Mouse (Mus musculus): ENCODE data around the gene Calcr. TPM values are rescaled to one million over a fixed set of nuclear protein-coding genes. Genes with fewer than 3 reads are reported as not detected.
"Not testable (repeated sequence)": the region's sequence is repeated elsewhere in the genome, so short reads cannot be mapped to it uniquely, and the experiment has no call there.

Calcr gene
- total RNA-seq (2021), result not detected
- long read RNA-seq, experiment 1, result 0 reads
- long read RNA-seq, experiment 2, result 0 reads

- peak within 1 kb of the TSS; percentile 4; the same call in 1 of the 2 replicates for H3K4me3 ChIP-seq
- H3K27ac ChIP-seq, result no peak within 1 kb of the TSS
- DNase-seq (ENCODE audit: low spot score in 2 of 2), result no peak
- no peak for TF ChIP-seq CTCF (conservative IDR thresholded peaks at IDR 0.05)
These were observed at the start of gene Calcr for GRCm38 (mm10) chr6:3764230-3764764. TSS of gene Calcr (minus strand) at chr6:3764714.

- Histone ChIP-seq H3K27ac (no peak overlapping the region), H3K4me3 (no peak overlapping the region)
- DNase-seq (ENCODE audit: low spot score in 2 of 2), result no peak
- no peak for TF ChIP-seq CTCF (conservative IDR thresholded peaks at IDR 0.05)
These were observed 3.0 kb upstream of the Calcr start for GRCm38 (mm10) chr6:3767485-3767884.

DNA sequence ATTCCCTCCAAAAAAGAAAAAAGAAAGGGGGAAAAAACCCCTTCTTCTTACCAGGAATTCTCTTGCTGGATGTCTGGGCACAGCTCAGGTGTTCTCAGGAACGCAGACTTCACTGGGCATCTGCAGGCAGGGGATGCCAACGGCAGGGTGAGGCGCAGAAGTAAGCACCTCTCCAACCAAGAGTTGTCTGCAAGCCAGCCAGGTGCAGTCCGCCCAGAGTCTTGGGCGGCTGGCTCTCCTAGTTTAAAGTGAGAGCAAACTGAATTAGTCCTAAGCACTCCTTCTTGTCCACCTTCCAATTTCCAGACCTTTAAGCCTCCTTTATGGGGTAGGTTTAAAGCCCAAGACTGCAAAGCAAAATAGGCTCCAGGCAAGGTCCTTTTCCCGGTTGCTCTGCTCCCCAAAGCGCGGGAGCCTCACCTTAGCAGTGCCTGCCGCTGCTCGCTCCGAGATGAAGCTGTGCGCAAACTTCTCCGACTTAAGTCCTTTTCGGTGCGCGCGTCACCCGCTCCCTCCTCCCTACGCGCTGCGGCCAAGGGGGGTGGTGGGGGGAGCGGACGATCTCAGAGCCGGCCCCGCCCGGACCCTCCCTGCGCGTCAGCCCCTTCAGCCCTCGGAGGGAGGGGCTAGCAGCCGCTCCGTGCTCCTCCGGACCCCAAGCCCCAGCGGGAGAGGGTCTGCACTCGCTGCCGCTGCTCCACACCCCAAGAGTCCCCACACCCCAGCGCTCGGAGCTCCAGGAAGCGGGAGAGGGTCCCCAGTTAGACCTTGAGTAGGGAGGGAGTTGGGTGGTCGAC lies 1.1 kb downstream of the Calcr start:
- Histone ChIP-seq H3K4me3 (peak overlapping the region; percentile 4; the same call in 1 of the 2 replicates), H3K27ac (no peak overlapping the region)
- no peak for TF ChIP-seq CTCF (conservative IDR thresholded peaks at IDR 0.05)
- DNase-seq (ENCODE audit: low spot score in 2 of 2), result no peak

- DNase-seq (ENCODE audit: low spot score in 2 of 2), result peak; percentile 10 to 30
- TF ChIP-seq CTCF (conservative IDR thresholded peaks at IDR 0.05), result no peak
- H3K27ac ChIP-seq, result no peak overlapping the region
- H3K4me3 ChIP-seq, result no peak overlapping the region
These were observed 12.9 kb downstream of the Calcr start for GRCm38 (mm10) chr6:3751576-3751975.

GRCm38 (mm10) chr6:3749624-3750023 lies 14.9 kb downstream of the Calcr start:
- H3K4me3 ChIP-seq, result no peak overlapping the region
- no peak overlapping the region for H3K27ac ChIP-seq
- no peak for TF ChIP-seq CTCF (conservative IDR thresholded peaks at IDR 0.05)
- no peak for DNase-seq (ENCODE audit: low spot score in 2 of 2)

- Histone ChIP-seq H3K4me3 (no peak overlapping the region), H3K27ac (no peak overlapping the region)
- TF ChIP-seq CTCF (conservative IDR thresholded peaks at IDR 0.05), result peak; percentile 62
- DNase-seq (ENCODE audit: low spot score in 2 of 2), result no peak
These were observed 19.0 kb downstream of the Calcr start for GRCm38 (mm10) chr6:3745546-3745945.

GRCm38 (mm10) chr6:3741996-3742713 lies 22.4 kb downstream of the Calcr start:
- Histone ChIP-seq H3K27ac (no peak overlapping the region), H3K4me3 (no peak overlapping the region)
- no peak for TF ChIP-seq CTCF (conservative IDR thresholded peaks at IDR 0.05)
- no peak for DNase-seq (ENCODE audit: low spot score in 2 of 2)

DNA sequence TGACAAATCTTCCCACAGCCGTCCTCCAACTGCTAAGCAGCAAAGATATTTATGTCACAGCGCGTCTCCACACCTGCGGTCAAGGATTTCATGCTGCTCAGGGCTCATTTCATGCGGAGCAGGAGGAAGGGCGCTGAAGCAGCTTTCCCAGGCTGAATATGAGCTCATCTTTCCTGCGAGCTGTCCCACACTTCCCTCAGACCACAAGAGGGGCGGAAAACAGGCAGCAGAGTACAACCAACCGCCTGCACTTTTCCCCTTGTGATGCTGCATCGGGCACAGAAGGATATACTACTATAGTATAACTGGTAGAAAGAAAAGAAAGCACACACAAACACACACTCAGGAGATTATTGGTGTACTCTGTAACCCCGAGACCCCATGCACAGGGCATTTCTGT lies 23.2 kb downstream of the Calcr start:
- no peak for DNase-seq (ENCODE audit: low spot score in 2 of 2)
- no peak for TF ChIP-seq CTCF (conservative IDR thresholded peaks at IDR 0.05)
- Histone ChIP-seq H3K4me3 (no peak overlapping the region), H3K27ac (no peak overlapping the region)

DNA sequence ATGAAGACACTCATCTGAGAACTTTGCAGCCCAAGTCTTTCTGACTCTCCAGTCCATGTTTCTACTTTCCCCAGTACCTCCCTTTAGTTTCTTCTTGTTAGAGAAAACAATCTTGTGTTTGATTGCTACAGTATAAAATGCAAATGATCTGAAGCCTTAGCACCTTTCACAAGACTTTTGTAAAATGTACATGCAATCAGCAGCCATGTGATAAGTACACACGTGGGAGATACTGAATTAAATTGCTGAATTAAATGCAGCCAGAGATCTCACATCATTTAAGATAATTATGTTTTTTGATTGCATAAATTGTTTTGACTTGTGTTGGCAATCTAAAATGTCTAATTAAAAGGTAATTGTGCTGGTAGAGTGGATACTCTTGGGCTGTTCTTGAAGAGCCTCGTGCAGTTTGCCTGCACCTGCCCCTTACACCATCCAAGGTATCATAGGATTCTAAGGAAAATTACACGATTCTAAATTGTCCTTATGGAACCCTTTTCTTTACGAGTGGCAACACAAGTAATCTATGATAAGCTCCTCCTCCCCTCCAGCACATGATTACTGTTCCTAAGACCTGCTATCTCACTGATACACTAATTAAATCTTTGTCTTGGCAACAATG lies 34.2 kb downstream of the Calcr start:
- no peak for TF ChIP-seq CTCF (conservative IDR thresholded peaks at IDR 0.05)
- DNase-seq (ENCODE audit: low spot score in 2 of 2), result no peak
- Histone ChIP-seq H3K27ac (no peak overlapping the region), H3K4me3 (no peak overlapping the region)

DNA sequence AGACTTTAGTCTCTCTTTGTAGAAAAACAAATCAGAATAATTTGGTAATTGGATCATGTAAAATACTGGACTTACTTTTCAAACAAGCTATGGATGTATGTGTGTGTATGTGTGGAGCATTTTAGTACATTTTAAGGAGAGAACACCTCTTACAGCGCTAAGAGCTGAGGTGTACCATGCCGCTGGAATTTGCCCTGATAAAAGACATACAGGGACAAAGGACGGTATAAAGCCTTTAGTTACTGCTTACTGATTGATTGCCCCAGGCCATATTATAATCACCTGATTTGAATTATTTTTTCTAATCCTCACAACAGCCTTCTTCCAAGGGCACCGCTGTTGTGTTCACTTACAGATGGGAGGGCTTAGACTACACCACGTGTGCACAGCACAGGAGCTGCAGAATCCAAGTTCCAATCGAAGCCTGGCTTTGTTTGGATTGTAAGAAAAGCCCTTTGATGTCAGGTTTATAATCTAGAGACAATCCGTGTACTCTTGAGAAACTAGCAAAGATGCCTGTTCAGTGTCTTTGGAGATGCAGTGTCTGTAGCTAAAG lies 76.3 kb downstream of the Calcr start:
- Histone ChIP-seq H3K4me3 (no peak overlapping the region), H3K27ac (no peak overlapping the region)
- DNase-seq (ENCODE audit: low spot score in 2 of 2), result no peak
- TF ChIP-seq CTCF (conservative IDR thresholded peaks at IDR 0.05), result no peak

- DNase-seq (ENCODE audit: low spot score in 2 of 2); H3K4me3 ChIP-seq; H3K27ac ChIP-seq: not testable (repeated sequence)
These were observed 86.2 kb downstream of the Calcr start for GRCm38 (mm10) chr6:3678286-3678685.

DNA sequence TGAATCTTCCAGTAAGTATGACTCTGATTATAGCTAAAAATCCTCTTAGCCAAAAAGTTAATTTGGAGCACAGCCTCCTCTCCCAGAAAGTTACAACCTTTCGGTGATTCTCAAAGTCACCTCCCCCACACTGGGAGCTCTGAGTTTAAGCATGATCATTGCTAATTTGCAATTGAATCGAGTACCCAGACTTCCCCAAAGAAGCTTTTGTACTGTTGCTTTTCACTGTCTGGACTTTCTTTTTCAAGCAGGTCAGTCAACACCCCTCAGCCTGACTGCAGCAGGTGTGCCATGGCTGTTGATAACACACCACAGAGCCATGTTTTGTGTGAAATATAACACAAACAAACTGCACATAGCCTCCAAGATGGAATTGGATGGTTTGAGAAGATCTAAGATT lies 86.7 kb downstream of the Calcr start:
- no peak for TF ChIP-seq CTCF (conservative IDR thresholded peaks at IDR 0.05)
- Histone ChIP-seq H3K27ac (no peak overlapping the region), H3K4me3 (no peak overlapping the region)
- no peak for DNase-seq (ENCODE audit: low spot score in 2 of 2)

DNA sequence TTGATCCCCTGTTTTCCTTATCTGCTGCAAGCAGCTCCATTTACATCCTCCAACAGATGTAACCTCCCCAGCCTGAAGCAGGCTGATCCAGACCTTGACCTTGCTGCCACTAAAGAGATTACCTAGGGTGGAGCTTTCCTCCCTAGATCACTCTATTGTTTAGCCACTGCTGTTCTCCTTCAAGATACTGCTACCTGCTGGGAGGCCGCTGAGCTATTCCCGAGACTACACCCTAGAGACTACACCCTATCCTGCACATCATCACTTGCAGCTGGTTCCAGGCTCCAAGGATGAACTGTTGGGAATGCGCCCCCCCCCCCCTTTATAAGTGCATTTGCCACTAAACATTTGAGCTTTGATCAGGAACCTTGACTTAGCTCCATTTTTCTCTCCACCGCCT lies 92.6 kb downstream of the Calcr start:
- not testable (repeated sequence) for H3K27ac ChIP-seq; DNase-seq (ENCODE audit: low spot score in 2 of 2)

More for the DNA sequence above, 92.6 kb downstream of the Calcr start:
- H3K4me3 ChIP-seq, result not testable (repeated sequence)

Measured in layer of hippocampus, adult 2 months (tissue).